Mouse (Mus musculus): Measurements from ENCODE around the gene Tmsb15b2. TPM values are rescaled to one million over a fixed set of nuclear protein-coding genes. Genes with fewer than 3 reads are reported as not detected.

Gene Tmsb15b2
- polyA plus RNA-seq, 1 experiment = not detected

DNA sequence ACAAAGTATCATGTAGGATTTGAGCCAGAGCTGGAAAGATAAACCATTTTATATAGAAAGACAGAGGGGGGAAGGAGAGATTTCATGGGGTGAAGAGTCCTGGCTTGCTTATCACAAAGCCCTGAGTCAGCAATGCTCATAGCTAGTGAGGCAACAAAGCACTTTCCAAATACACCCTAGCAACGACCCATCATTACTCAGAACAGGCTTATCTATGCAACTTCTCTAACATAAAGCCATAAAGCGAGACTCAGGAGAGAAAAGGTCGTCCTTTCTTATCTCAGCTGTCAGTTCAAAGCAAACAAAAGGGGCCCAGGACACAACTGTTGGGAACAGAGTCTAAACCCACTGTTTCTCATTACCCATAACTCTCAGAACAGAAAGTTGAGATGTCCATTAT is 37.3 kb downstream of the Tmsb15b2 start:
- Histone ChIP-seq H3K27ac (ENCODE audit: insufficient read depth, low read depth, low read length) (no peak overlapping the region), H3K4me1 (ENCODE audit: control insufficient read depth, insufficient read depth, insufficient read length, low read length) (peaks cover 2% of the 10 kb centered on the region; the same call in 1 of the 2 replicates), H3K36me3 (ENCODE audit: control insufficient read depth, insufficient read depth, low read length) (no peaks in the 10 kb centered on the region), H3K27me3 (ENCODE audit: control insufficient read depth, insufficient read depth, low read length) (no peaks in the 10 kb centered on the region), H3K4me3 (ENCODE audit: low read depth, low read length) (no peak overlapping the region)
- WGBS = 5% methylated on average over 3 of the region's 3 CpGs
- TF ChIP-seq CTCF (IDR thresholded peaks at IDR 0.05; ENCODE audit: extremely low read depth, insufficient read length, insufficient replicate concordance, low read depth, low read length) (no peak), POLR2A (IDR thresholded peaks at IDR 0.05; ENCODE audit: low read depth, low read length) (no peak)

GRCm38 (mm10) chrX:136927031-136927430 is 48.3 kb downstream of the Tmsb15b2 start, which contains the start of gene H2bfm:
Gene H2bfm, plus strand, starts transcription at chrX:136927325.
- H3K4me1 ChIP-seq (ENCODE audit: control insufficient read depth, insufficient read depth, insufficient read length, low read length) = no peaks in the 10 kb centered on the region
- 92% methylated on average over 14 of the region's 14 CpGs for WGBS
- H3K27me3 ChIP-seq (ENCODE audit: control insufficient read depth, insufficient read depth, low read length) = no peaks in the 10 kb centered on the region
- H3K4me3 ChIP-seq (ENCODE audit: low read depth, low read length) = no peak within 1 kb of the TSS
- no peaks in the 10 kb centered on the region for H3K36me3 ChIP-seq (ENCODE audit: control insufficient read depth, insufficient read depth, low read length)
- no peak for TF ChIP-seq POLR2A (IDR thresholded peaks at IDR 0.05; ENCODE audit: low read depth, low read length)
- TF ChIP-seq CTCF (IDR thresholded peaks at IDR 0.05; ENCODE audit: extremely low read depth, insufficient read length, insufficient replicate concordance, low read depth, low read length) = no peak
- H3K27ac ChIP-seq (ENCODE audit: insufficient read depth, low read depth, low read length) = no peak within 1 kb of the TSS

- TF ChIP-seq POLR2A (IDR thresholded peaks at IDR 0.05; ENCODE audit: low read depth, low read length) (no peak), CTCF (IDR thresholded peaks at IDR 0.05; ENCODE audit: extremely low read depth, insufficient read length, insufficient replicate concordance, low read depth, low read length) (no peak)
- Histone ChIP-seq H3K27me3 (ENCODE audit: control insufficient read depth, insufficient read depth, low read length) (no peaks in the 10 kb centered on the region), H3K27ac (ENCODE audit: insufficient read depth, low read depth, low read length) (no peak overlapping the region)
Observed at GRCm38 (mm10) chrX:136925863-136926262, 49.4 kb downstream of the Tmsb15b2 start.

More at GRCm38 (mm10) chrX:136925863-136926262, 49.4 kb downstream of the Tmsb15b2 start:
- Histone ChIP-seq H3K36me3 (ENCODE audit: control insufficient read depth, insufficient read depth, low read length) (no peaks in the 10 kb centered on the region), H3K4me1 (ENCODE audit: control insufficient read depth, insufficient read depth, insufficient read length, low read length) (no peaks in the 10 kb centered on the region), H3K4me3 (ENCODE audit: low read depth, low read length) (no peak overlapping the region)

Other genes starting within 250 kb of the Tmsb15b2 start
- gene Morf4l2, start 231.8 kb downstream of the Tmsb15b2 start, polyA plus RNA-seq (2012; rRNA removed) = 6.8 and 11.4 TPM in 2 replicates
- gene Glra4, start 195.4 kb downstream of the Tmsb15b2 start, polyA plus RNA-seq (2012; rRNA removed) = not detected in 2 replicates
- 0.80 and 1.2 TPM in 2 replicates for gene Plp1, start 152.8 kb downstream of the Tmsb15b2 start, polyA plus RNA-seq (2012; rRNA removed)
- not detected in 2 replicates for gene Rab9b, start 106.7 kb downstream of the Tmsb15b2 start, polyA plus RNA-seq (2012; rRNA removed)
- gene H2bfm, start 48.2 kb downstream of the Tmsb15b2 start, polyA plus RNA-seq (2012; rRNA removed) = not detected in 2 replicates
- 0.32 TPM in 1 of 2 replicates, not detected in the other for gene Tmsb15l, start 1.4 kb upstream of the Tmsb15b2 start, polyA plus RNA-seq (2012; rRNA removed)
- not detected in 2 replicates for gene Tmsb15b1, start 1.4 kb upstream of the Tmsb15b2 start, polyA plus RNA-seq (2012; rRNA removed)
- 0.30 and 0.52 TPM in 2 replicates for gene Zcchc18, start 17.7 kb upstream of the Tmsb15b2 start, polyA plus RNA-seq (2012; rRNA removed)
- gene Slc25a53, start 62.8 kb upstream of the Tmsb15b2 start, polyA plus RNA-seq (2012; rRNA removed) = 0.95 and 1.9 TPM in 2 replicates
- 0.20 and 0.46 TPM in 2 replicates for gene Fam199x, start 74.1 kb upstream of the Tmsb15b2 start, polyA plus RNA-seq (2012; rRNA removed)
- gene Esx1, start 146.6 kb upstream of the Tmsb15b2 start, polyA plus RNA-seq (2012; rRNA removed) = not detected in 2 replicates